Mouse (Mus musculus) MEL (cell line): Measurements from ENCODE around the gene Asphd1. TPM values are rescaled to one million over a fixed set of nuclear protein-coding genes. Genes with fewer than 3 reads are reported as not detected.

Experiments
- DNase-seq: peaks from one replicate; pipeline ENCODE4 v3.0.0; 2011; ENCODE audit warnings: low read depth, low spot score
- H3K27ac ChIP-seq: 2 replicates; pipeline ENCODE4 v1.5.1; 2012; ENCODE audit warnings: low read depth, mild to moderate bottlenecking, control low read depth, low read length, moderate library complexity; ENCODE audit not compliant: control insufficient read depth
- H3K27me3 ChIP-seq, 2 experiments: fragments of 150-350 bp in 1 of 2; sonication (generic) in 1 of 2; 2 replicates each; pipeline ENCODE4 v1.6.1; 2012; ENCODE audit warnings: low read length in 2 of 2, mild to moderate bottlenecking in 2 of 2, improper control_type of control experiment in 1 of 2, moderate library complexity in 1 of 2; ENCODE audit not compliant: insufficient read depth in 2 of 2, control insufficient read depth in 1 of 2
- H3K36me3 ChIP-seq, 2 experiments: 2 replicates each; pipeline ENCODE4 v1.6.1; 2012 to 2014; ENCODE audit warnings: low read length in 2 of 2, improper control_type of control experiment in 1 of 2, inconsistent platforms in 1 of 2, mild to moderate bottlenecking in 1 of 2; ENCODE audit not compliant: insufficient read depth in 2 of 2, control insufficient read depth in 1 of 2
- H3K4me1 ChIP-seq, 2 experiments: fragments of 150-350 bp in 1 of 2; sonication (generic) in 1 of 2; 2 replicates each; pipeline ENCODE4 v1.6.1; 2012; ENCODE audit warnings: low read length in 2 of 2, improper control_type of control experiment in 1 of 2, mild to moderate bottlenecking in 1 of 2; ENCODE audit not compliant: insufficient read depth in 2 of 2, control insufficient read depth in 1 of 2
- H3K4me3 ChIP-seq, 2 experiments: fragments of 150-350 bp in 1 of 2; sonication (generic) in 1 of 2; 2 replicates each; pipeline ENCODE4 v1.5.1; 2012; ENCODE audit warnings: low read depth in 2 of 2, low read length in 2 of 2, mild to moderate bottlenecking in 2 of 2, moderate library complexity in 2 of 2, control low read depth in 1 of 2, improper control_type of control experiment in 1 of 2; ENCODE audit not compliant: control insufficient read depth in 1 of 2, insufficient read depth in 1 of 2
- H3K79me2 ChIP-seq: 2 replicates; pipeline ENCODE4 v1.6.1; 2012; ENCODE audit warnings: mild to moderate bottlenecking, low read length, moderate library complexity; ENCODE audit not compliant: control insufficient read depth, poor library complexity, insufficient read depth
- H3K9ac ChIP-seq: 2 replicates; pipeline ENCODE4 v1.6.1; 2012; ENCODE audit warnings: low read depth, mild to moderate bottlenecking, control low read depth, low read length, moderate library complexity; ENCODE audit not compliant: control insufficient read depth, poor library complexity, severe bottlenecking
- H3K9me3 ChIP-seq: fragments of 150-350 bp; sonication (generic); replicated peaks from 2 replicates; pipeline ENCODE4 v1.6.1; 2012; ENCODE audit warnings: mild to moderate bottlenecking, low read length, improper control_type of control experiment, moderate library complexity; ENCODE audit not compliant: insufficient read depth
- BHLHE40 ChIP-seq: IDR thresholded peaks from 2 replicates; pipeline ENCODE4 v1.6.1; 2012; ENCODE audit warnings: low read depth, mild to moderate bottlenecking, inconsistent platforms, low read length, improper control_type of control experiment, borderline replicate concordance
- CHD1 ChIP-seq: IDR thresholded peaks from 2 replicates; pipeline ENCODE4 v1.6.1; 2012; ENCODE audit warnings: low read depth, mild to moderate bottlenecking, inconsistent platforms, low read length, improper control_type of control experiment
- ELF1 ChIP-seq: IDR thresholded peaks from 2 replicates; pipeline ENCODE4 v1.6.1; 2014; ENCODE audit warnings: low read depth, mild to moderate bottlenecking, inconsistent platforms, low read length, improper control_type of control experiment, moderate library complexity
- EP300 ChIP-seq, 2 experiments: IDR thresholded peaks; 2 replicates each; pipeline ENCODE4 v1.6.1; 2011; ENCODE audit warnings: improper control_type of control experiment in 2 of 2, low read length in 2 of 2, low read depth in 1 of 2, mild to moderate bottlenecking in 1 of 2
- ETS1 ChIP-seq: IDR thresholded peaks from 2 replicates; pipeline ENCODE4 v1.6.1; 2012; ENCODE audit warnings: low read depth, mild to moderate bottlenecking, inconsistent platforms, low read length, improper control_type of control experiment, moderate library complexity
- GABPA ChIP-seq: IDR thresholded peaks from 2 replicates; pipeline ENCODE4 v1.6.1; 2012; ENCODE audit warnings: low read depth, mild to moderate bottlenecking, inconsistent platforms, low read length, improper control_type of control experiment, moderate library complexity
- GATA1 ChIP-seq: IDR thresholded peaks from 2 replicates; pipeline ENCODE4 v1.6.1; 2011; ENCODE audit warnings: low read depth, low read length, improper control_type of control experiment
- JUND ChIP-seq: IDR thresholded peaks from 2 replicates; pipeline ENCODE4 v1.6.1; 2011; ENCODE audit warnings: low read depth, mild to moderate bottlenecking, improper control_type of control experiment, low read length
- KAT2A ChIP-seq: conservative IDR thresholded peaks from 2 replicates; pipeline ENCODE4 v1.6.1; 2012; ENCODE audit warnings: low read depth, low read length, improper control_type of control experiment, inconsistent platforms
- MAZ ChIP-seq: IDR thresholded peaks from 2 replicates; pipeline ENCODE4 v1.6.1; 2012; ENCODE audit warnings: low read depth, mild to moderate bottlenecking, inconsistent platforms, low read length, improper control_type of control experiment
- MXI1 ChIP-seq: IDR thresholded peaks from 2 replicates; pipeline ENCODE4 v1.6.1; 2011; ENCODE audit warnings: mild to moderate bottlenecking, low read depth, low read length, improper control_type of control experiment
- MYB ChIP-seq: IDR thresholded peaks from 2 replicates; pipeline ENCODE4 v1.6.1; 2011; ENCODE audit warnings: mild to moderate bottlenecking, low read depth, low read length, improper control_type of control experiment
- NELFE ChIP-seq: IDR thresholded peaks from 2 replicates; pipeline ENCODE4 v1.6.1; 2011; ENCODE audit warnings: low read depth, low read length, improper control_type of control experiment
- NRF1 ChIP-seq: IDR thresholded peaks from 2 replicates; pipeline ENCODE4 v1.6.1; 2014; ENCODE audit warnings: low read depth, mild to moderate bottlenecking, inconsistent platforms, low read length, improper control_type of control experiment, moderate library complexity; ENCODE audit not compliant: poor library complexity, insufficient read depth, severe bottlenecking
- POLR2A ChIP-seq, 2 experiments: IDR thresholded peaks; 2 replicates each; pipeline ENCODE4 v1.6.1; 2011 to 2012; ENCODE audit warnings: low read length in 2 of 2, mild to moderate bottlenecking in 2 of 2, control low read depth in 1 of 2, improper control_type of control experiment in 1 of 2, low read depth in 1 of 2, moderate library complexity in 1 of 2; ENCODE audit not compliant: control insufficient read depth in 1 of 2, insufficient read depth in 1 of 2, poor library complexity in 1 of 2
- POLR2AphosphoS5 ChIP-seq: IDR thresholded peaks from 2 replicates; pipeline ENCODE4 v1.6.1; 2012; ENCODE audit warnings: low read depth, borderline replicate concordance, mild to moderate bottlenecking, inconsistent platforms, low read length, moderate library complexity, mixed read lengths
- RAD21 ChIP-seq: IDR thresholded peaks from 2 replicates; pipeline ENCODE4 v1.6.1; 2011; ENCODE audit warnings: mild to moderate bottlenecking, low read depth, low read length, improper control_type of control experiment
- RCOR1 ChIP-seq: IDR thresholded peaks from 2 replicates; pipeline ENCODE4 v1.6.1; 2012; ENCODE audit warnings: low read depth, mild to moderate bottlenecking, inconsistent platforms, low read length, improper control_type of control experiment
- SIN3A ChIP-seq: IDR thresholded peaks from 2 replicates; pipeline ENCODE4 v1.6.1; 2012; ENCODE audit warnings: low read length, improper control_type of control experiment, inconsistent platforms
- SMC3 ChIP-seq: IDR thresholded peaks from 2 replicates; pipeline ENCODE4 v1.6.1; 2011; ENCODE audit warnings: low read depth, low read length, improper control_type of control experiment
- TCF12 ChIP-seq: IDR thresholded peaks from 2 replicates; pipeline ENCODE4 v1.6.1; 2014; ENCODE audit warnings: low read depth, mild to moderate bottlenecking, inconsistent platforms, low read length, improper control_type of control experiment, moderate library complexity
- UBTF ChIP-seq: IDR thresholded peaks from 2 replicates; pipeline ENCODE4 v1.6.1; 2012; ENCODE audit warnings: low read depth, mild to moderate bottlenecking, inconsistent platforms, low read length, improper control_type of control experiment, moderate library complexity, borderline replicate concordance; ENCODE audit not compliant: insufficient read depth
- USF2 ChIP-seq, 2 experiments: IDR thresholded peaks; 2 replicates each; pipeline ENCODE4 v1.6.1; 2011 to 2012; ENCODE audit warnings: improper control_type of control experiment in 2 of 2, low read length in 2 of 2, borderline replicate concordance in 1 of 2, inconsistent platforms in 1 of 2, low read depth in 1 of 2, mild to moderate bottlenecking in 1 of 2; ENCODE audit not compliant: insufficient read depth in 1 of 2
- ZC3H11A ChIP-seq: IDR thresholded peaks from 2 replicates; pipeline ENCODE4 v1.6.1; 2012; ENCODE audit warnings: low read depth, mild to moderate bottlenecking, inconsistent platforms, low read length, improper control_type of control experiment
- ZMIZ1 ChIP-seq: IDR thresholded peaks from 2 replicates; pipeline ENCODE4 v1.6.1; 2012; ENCODE audit warnings: low read depth, mild to moderate bottlenecking, inconsistent platforms, low read length, improper control_type of control experiment, moderate library complexity
- polyA plus RNA-seq, 2 experiments: library from polyadenylated mRNA; stranded (reverse) in 1 of 2; unstranded in 1 of 2; fragments of >175 nt in 1 of 2; fragments of >200 nt in 1 of 2; gene quantifications; 2 replicates each; pipeline versions ENCODE4 v1.2.1 to v1.2.4; 2012; ENCODE audit warnings: low replicate concordance in 2 of 2, low read depth in 1 of 2; ENCODE audit not compliant: insufficient read length in 2 of 2, insufficient read depth in 1 of 2, missing spikeins in 1 of 2
- total RNA-seq: library from RNA; depleted of rRNA; stranded (reverse); fragments of 300-350 nt; gene quantifications from 2 replicates; pipeline ENCODE4 v1.2.3, GENCODE M21; 2012

The Asphd1 gene
- total and polyA plus RNA-seq, 3 experiments: 0.15 to 0.74 TPM; not detected in 1

DNA sequence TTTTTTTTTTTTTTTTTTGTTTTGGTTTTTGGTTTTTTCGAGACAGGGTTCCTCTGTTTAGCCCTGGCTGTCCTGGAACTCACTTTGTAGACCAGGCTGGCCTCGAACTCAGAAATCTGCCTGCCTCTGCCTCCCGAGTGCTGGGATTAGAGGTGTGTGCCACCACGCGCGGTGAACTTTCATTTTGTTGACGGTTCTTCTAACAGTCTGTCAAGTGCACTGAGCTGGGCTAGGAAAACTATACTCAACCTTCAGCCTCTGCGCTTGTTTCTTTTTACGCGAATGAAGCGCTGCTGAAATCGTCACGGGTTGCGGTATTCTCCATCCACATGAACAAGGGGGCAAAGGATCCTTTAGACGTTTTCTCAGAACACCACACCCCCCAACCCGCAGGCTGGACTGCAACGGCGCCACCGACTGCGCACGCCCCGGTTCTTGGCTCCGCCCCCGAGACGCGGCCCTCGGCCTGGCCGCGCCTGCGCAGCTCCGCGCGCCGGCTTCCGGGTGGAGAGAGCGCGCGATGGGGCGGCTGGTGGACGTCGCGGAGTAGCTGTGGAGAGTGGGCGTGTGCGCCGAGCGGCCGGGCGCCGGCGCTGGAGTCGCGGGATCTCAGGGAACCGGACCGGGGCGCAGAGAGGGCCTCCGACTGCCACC lies 20.9 kb downstream of the Asphd1 start, which contains the start of gene Kctd13 (continued):
- TF ChIP-seq ZC3H11A (no peak), JUND (no peak), NRF1 (peak; percentile 100), UBTF (0 out of 2 replicates have a peak, but pooled peaks have one; percentile 55), ZMIZ1 (peak; percentile 81), MAZ (no peak; the same call in 1 of the 2 replicates), SIN3A (peak; percentile 82; the same call in 1 of the 2 replicates), CHD1 (0 out of 2 replicates have a peak, but pooled peaks have one; percentile 84), NELFE (peak; percentile 90), POLR2AphosphoS5 (no peak), GATA1 (no peak), MXI1 (peak; percentile 22; the same call in 1 of the 2 replicates), KAT2A (no peak), EP300 (IDR thresholded peaks at IDR 0.05; ENCODE audit: low read depth in 1 of 2, low read length in 2 of 2) (peak in 1 of 2 experiments; percentile 24; a peak in 1 of 4 replicates), SMC3 (no peak), USF2 (IDR thresholded peaks at IDR 0.05; ENCODE audit: borderline replicate concordance in 1 of 2, insufficient read depth in 1 of 2, low read depth in 1 of 2, low read length in 2 of 2) (no peak), GABPA (no peak), MYB (no peak), TCF12 (peak; percentile 53), BHLHE40 (no peak)

DNA sequence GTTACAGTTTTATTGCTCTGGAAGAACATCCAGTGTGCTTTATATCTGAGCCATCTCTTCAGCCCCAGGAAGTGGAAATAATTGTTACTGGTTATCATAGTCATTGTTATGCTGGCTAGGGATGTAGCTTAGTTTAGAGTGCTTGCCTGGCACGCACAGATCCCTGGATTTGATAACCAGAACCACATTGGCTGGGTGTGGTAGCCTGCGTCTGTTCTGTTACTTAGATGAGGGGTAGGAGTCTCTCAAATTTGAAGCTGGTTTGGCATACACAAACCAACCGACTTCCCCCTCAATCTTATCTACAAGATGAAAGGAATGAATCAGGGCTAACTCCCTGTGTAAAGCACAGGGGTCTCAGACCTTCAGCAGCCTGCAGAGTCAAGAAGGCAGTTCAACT lies 23.1 kb downstream of the Asphd1 start:
- peak; percentile 86 for TF ChIP-seq RCOR1
- peak; percentile 74; the same call in 1 of the 2 replicates for TF ChIP-seq SIN3A
- TF ChIP-seq POLR2A (IDR thresholded peaks at IDR 0.05; ENCODE audit: control insufficient read depth in 1 of 2, insufficient read depth in 1 of 2, low read depth in 1 of 2, low read length in 2 of 2, poor library complexity in 1 of 2): no peak
- TF ChIP-seq RAD21: no peak
- peak; percentile 97 for TF ChIP-seq GATA1
- TF ChIP-seq BHLHE40: peak; percentile 77
- TF ChIP-seq EP300 (IDR thresholded peaks at IDR 0.05; ENCODE audit: low read depth in 1 of 2, low read length in 2 of 2): peak; percentile 53 to 76
- no peak for TF ChIP-seq MAZ
- TF ChIP-seq ELF1: no peak
- TF ChIP-seq ETS1: peak; percentile 78
- no peak for TF ChIP-seq USF2 (IDR thresholded peaks at IDR 0.05; ENCODE audit: borderline replicate concordance in 1 of 2, insufficient read depth in 1 of 2, low read depth in 1 of 2, low read length in 2 of 2)
- TF ChIP-seq TCF12: peak; percentile 24; the same call in 1 of the 2 replicates
- peak; percentile 40; the same call in 1 of the 2 replicates for TF ChIP-seq MYB

More for the DNA sequence above, 23.1 kb downstream of the Asphd1 start:
- peak; percentile 83 for DNase-seq
- no peak overlapping the region for H3K9ac ChIP-seq
- H3K36me3 ChIP-seq: peaks cover 0 to 23% of the 10 kb centered on the region in 2 experiments; a peak in 2 of 4 replicates
- no peaks in the 10 kb centered on the region for H3K9me3 ChIP-seq
- peaks cover 14% of the 10 kb centered on the region for H3K79me2 ChIP-seq
- no peaks in the 10 kb centered on the region for H3K27me3 ChIP-seq
- peak overlapping the region; percentile 56 for H3K27ac ChIP-seq
- no peak overlapping the region for H3K4me3 ChIP-seq
- H3K4me1 ChIP-seq: peaks cover 20 to 31% of the 10 kb centered on the region in 2 experiments
